Mouse (Mus musculus): ENCODE measurements around the gene Rps2.
A peak's percentile ranks its signal among the peaks of the same experiment; 100 is the strongest.

Rps2 gene

DNA sequence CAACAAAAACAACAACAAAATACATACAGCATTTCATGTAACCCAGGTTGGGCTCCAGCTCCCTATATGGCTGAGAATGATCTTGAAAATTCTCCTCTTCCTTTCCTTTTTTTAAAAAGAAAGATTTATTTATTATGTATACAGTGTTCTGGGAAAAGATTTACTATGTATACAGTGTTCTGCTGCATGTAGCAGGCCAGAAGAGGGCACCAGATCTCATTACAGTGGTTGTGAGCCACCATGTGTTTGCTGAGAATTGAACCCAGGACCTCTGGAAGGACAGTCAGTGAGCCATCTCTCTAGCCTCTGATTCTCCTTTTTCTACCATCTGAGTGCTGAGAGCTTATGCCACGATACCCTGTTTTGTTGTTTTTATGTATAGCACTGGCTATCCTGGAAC is 16.6 kb downstream of the Rps2 start:
- DNase-seq: no peak

DNA sequence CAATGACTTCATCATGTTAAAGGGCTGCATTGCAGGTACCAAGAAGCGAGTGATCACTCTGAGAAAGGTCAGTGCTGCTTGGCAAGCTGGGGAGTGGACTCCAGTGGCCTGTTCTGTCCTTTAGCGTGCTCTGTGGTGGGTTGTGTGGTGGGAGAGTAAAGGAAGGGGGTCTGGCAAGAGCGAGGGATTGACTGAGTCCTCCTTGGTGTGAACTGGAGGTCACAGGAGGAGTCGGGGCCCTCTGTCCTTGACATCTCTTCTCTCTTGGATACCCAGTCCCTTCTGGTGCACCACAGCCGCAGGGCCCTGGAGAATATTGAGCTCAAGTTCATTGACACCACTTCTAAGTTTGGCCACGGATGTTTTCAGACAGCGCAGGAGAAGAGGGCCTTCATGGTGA is 17.5 kb downstream of the Rps2 start:
- no peak for DNase-seq

DNA sequence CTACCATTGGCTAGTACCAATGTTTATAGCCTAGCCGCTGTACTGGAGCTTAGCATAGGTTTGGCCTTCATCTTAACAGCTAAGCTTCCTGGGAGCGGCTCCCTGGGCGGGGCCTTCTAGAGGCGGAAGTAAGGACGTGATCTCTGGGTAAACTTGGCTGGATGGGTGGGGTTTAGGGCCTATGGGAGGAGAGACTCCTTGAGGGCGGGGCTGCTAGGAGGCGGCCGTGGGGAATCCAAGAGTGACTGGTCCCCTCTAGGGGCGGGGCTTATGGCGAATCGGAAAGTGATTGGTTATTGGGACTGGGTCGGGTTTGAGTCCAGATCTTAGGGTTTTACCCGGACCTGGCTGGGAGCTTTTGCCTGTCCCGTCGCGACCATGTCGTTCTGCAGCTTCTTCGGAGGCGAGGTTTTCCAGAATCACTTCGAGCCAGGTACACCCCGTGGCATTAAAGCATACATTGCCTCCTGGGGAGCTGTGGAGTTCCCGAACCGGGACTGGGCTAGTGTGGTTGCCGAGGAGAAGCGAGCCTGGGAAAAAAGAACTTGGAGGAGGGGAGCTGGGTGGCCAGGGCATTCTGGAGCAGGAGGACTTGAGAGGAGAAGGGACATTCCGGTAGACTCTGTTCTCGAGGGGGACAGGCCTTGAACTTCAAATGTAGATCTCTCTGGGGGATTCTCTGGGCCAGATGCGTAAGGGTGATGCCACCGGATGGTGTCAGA is 18.6 kb downstream of the Rps2 start, which contains the start of gene Msrb1:
Msrb1 (plus strand) TSS at position 313 of the 722 bp plus-strand sequence.
- peak; percentile 99 for DNase-seq

DNA sequence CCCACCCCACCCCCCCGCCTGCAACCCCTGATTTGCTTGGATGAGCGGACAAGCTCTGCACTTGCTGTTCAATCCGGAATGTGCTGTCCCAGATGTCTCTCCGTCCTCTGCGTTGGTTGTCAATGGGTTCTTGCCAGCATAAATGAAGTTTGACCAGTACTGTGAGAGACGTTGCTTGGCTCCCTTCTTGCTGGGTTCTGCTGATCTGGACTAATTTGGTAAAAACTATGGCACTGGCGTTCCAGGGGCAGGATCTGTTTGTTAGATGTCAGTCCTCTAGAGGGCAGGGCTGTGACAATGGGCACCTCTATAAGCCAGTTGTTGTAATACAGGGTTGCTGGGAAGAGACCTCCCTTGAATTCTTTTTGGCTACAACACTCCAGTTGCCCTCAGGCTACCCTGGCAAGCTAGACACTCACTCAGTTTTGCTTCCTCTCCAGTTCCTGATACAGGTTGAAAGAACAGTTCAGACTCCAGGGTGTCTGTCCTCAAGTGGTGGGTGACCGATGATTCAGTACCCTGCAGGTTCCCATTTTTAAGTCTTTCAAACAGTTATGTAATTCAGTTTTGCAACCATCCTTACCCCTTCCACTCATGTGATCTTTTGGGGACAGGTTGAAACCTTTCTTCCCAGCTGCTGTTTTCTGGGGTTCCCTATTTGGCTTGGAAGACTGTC is 19.4 kb downstream of the Rps2 start:
- DNase-seq: no peak

DNA sequence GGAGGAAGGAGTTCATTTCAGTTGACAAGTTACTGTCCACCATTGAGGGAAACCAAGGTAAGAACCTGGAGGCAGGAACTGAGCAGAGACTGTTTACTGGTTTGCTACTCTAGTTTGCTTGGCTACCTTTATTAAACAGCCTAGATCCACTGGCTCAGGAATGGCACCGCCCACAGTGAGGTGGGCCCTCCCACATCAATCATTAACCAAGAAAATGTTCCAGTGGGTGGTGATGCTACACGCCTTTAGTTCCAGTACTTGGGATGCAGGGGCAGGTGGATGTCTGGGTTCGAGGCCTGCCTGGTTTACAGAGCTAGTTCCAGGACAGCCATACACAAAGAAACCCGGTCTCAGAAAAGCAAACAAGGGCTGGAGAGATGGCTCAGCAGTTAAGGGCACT is 20.3 kb downstream of the Rps2 start:
- no peak for DNase-seq

DNA sequence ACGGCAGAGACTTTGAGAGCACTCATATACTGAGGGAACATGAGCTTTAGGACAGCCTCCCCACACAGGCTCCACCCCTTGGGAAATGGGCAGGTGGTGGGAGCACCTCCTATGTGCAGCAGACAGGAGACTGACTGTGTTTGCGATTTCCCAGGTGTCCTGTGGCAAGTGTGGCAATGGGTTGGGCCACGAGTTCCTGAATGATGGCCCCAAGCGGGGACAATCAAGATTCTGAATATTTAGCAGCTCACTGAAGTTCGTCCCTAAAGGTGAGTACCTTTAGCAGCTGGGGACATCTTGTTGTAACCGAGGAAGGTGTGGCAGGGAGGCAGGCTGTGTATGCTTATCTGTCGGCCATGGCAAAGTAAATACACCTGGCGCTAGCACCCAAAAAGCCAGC is 22.0 kb downstream of the Rps2 start:
- DNase-seq: no peak

DNA sequence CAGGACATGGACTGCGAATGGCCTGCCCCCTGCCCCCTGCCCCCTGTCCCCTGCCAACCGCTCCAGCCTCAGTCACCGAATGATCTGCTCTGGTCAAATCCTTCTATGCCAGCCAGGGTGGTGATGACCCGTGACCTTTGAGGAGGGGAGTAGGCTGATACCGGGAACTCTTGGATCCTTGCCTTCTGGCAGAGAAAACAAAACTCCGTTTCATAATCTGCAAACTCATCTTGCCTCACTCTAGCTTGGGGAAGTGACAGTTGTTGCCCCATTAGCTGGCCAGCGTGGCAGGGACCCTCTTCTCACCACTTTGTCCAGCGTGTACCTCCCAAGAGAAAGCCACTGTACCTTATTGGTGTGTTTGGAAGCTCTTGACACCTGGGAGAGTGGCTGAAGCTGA is 24.4 kb downstream of the Rps2 start:
- DNase-seq: no peak

DNA sequence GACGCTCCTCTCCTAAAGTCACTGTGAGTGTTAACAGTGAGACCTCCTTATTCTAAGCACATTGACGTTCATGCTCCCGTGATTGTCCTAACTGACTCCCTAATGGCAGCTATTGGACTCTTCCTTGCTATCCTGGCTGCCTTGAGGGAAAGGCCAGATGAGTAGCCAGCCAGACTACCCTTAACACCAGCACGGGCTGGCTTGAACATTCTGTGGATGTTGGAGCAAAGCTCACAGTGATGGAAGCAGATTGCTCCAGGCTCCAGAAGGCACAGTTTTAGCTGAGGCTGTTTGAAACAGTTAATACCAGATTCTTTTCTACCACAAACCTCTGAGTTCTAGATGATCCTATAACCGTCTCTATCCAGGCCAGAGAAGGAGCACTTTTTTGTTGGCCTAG is 26.0 kb downstream of the Rps2 start:
- no peak for DNase-seq

DNA sequence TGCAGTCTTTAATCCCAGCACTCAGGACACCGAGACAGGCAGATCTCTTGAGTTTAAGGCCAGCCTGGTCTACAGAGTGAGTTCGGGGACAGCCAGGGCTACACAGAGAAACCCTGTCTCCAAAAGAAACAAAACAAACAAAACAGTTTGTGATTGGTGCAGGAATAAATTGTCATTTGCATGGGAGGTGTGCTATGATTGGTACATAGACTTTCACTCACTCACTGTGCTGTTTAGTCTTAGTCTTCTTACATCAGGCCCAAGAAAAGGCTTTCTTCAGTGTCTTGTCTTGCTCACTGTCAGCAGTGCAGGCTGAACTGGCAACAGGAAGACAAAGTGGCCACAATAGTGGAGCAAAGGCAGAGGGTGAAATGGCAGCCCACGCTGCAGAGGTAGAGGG is 26.5 kb downstream of the Rps2 start:
- no peak for DNase-seq

DNA sequence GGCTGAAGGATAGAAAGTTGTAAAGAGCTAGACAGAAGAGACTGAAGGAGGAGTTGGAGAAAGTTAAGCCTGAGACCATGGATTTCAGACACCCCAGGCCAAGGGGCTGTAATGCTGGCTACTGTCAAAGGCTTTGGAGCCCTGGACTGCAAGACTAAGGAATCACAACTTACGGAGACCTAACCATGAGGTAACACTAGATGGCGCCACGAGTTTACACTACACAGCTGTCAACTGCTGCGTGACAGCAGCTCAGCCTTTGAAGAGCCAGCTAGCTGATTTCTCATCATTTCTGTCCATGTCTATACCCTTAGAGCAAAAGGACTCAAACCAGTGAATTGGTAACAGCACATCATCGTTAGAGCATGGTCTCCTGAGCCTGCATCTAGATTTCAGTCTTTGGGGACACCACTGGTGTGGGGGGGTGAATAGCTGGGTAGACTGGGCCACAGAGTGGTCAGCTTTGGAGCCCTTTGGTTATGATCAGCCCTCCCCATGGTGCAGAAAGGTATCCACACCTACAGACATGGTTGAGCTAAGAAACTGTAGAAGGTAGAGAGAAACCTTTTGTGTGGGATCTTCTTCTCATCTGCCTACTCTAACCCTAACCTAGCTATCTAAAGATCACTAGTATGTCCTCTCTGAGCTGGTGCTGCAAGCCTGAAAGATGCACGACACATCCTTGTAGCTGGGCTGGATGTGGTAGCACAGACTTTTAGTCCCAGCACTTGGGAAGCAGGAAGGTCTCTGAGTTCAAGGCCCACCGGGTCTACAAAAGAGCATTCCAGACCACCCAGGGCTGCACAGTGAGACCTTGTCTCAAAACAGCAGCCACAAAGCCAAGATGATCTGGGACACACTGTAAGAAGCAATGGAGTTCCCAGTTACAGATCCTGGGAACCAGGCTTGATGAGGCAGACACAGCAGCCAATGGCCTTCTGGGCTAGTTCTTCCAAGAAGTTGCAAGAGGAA is 27.9 kb downstream of the Rps2 start:
- peak; percentile 91 for DNase-seq

DNA sequence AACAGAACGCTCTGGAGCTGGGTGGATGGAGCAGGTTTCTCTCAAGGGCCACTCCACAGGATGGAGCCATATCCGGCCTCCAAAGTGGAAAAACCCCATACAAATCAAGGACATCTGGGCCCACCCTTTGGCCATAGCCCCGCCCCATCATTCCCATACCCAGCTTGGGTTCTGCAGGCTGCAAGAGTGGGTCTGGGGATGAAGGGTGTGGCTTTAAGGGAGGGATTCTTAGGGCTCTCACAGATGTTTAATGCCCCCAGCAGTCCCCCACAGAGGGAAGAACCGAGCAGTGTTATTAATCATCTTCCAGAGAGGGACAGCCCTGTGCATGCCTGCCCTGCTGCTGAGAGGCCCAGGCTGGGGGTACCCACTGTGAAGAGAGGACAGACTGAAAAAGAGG is 29.1 kb downstream of the Rps2 start:
- no peak for DNase-seq

DNA sequence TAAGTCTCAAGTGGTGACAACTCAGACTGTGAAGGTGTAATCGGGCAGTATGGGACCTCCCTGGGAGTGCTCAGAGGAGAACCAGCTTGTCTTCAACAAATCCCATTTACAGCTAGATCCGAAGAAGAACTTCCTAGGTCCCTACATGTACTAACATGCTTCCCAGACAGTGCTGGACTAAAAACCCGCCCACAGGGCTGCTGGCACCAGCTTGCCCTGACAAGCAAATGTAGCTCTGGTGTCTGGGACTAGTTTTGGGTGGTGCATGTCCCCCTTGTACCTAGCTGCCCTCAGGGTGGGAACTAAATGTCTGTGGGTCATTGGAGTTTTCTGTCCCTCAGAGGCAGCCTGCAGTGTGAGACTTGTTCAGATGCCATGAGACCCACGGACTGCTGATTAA is 33.6 kb downstream of the Rps2 start:
- DNase-seq: no peak

DNA sequence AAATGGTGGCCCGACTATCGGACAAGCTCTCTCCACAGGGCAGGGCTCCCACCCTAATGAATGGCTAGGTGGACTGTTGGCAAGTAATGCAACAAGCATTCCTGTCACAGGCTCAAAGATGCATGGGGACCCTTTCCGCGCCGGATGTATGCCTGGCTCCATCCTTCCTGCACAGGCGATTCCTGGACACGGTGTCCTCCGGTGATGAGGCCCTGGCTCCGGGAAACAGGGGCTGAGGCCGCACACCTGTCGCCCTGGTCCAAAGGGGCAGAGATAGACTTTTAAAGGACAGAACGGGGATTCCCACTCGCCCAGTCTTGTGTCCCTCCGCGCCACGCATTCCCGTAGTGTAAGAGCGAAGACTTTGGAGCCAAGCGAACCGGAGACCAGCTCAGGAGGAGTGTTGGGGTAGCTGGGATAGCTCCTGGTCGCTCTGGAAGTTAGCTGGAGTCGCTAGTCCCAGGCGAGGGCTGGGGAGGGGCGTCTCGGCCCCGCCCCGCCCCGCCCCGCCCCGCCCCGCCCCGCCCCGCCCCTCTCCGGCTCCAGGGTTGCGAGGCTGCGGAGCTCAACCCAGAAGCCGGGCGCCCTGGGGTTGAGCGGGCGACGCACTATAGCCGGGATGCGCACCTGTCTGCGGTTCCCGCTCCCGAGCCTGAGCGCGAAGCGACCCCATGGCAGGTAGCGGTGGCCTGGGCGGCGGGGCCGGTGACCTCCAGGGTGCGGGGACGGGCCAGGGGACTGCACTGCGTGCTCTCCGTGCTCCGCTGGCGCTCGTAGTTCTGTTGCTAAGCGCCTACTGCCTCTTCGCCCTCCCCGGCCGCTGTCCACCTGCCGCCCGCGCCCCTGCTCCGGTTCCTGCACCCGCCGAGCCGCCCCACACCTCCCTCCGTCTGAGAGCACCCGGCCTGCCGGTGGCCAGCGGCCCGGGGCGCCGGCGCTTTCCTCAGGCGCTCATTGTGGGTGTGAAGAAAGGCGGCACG is 34.8 kb downstream of the Rps2 start, which contains the start of gene Hs3st6:
Hs3st6 (plus strand) TSS at position 574 of the 980 bp plus-strand sequence.
- DNase-seq: peak; percentile 78

DNA sequence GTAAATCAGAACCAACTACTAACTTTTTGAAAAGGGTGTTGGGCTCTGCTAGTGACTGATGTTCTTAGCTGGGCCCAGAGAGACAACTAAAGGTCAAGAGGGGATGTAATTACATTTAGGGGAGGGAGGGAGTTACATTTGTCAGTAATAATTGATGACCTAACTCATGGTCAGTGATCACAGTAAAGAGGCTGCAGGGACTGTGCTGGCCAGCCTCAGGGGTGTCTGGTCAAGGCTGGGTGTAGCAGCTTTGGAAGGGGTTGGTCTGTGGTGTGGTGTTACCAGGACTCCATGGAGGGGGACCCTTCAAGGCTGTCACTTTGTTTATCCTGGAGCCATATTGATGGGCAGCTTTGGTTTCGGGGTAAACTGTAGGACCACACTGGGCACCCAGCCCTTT is 39.5 kb downstream of the Rps2 start:
- DNase-seq: no peak

DNA sequence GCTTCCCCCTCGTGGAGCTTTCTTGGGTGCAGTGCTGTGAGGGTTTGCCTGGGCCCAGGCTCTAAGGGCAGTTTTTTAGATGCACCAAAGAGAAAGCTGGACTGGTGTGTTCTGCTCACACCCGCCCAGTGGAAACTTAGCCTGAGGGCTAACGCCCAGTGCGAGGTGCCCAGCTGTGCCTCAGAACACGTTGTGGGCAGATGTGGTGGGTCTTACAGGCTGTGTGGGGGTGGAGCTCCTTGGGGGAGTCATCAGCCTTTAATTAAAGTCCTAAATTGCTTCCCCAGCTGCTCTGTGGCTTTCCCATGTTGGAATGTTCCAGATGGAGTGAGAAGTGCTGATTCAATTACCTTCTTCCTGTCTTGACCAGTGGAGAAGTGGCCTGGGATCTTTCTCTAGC is 43.2 kb downstream of the Rps2 start:
- peak; percentile 48 for DNase-seq

DNA sequence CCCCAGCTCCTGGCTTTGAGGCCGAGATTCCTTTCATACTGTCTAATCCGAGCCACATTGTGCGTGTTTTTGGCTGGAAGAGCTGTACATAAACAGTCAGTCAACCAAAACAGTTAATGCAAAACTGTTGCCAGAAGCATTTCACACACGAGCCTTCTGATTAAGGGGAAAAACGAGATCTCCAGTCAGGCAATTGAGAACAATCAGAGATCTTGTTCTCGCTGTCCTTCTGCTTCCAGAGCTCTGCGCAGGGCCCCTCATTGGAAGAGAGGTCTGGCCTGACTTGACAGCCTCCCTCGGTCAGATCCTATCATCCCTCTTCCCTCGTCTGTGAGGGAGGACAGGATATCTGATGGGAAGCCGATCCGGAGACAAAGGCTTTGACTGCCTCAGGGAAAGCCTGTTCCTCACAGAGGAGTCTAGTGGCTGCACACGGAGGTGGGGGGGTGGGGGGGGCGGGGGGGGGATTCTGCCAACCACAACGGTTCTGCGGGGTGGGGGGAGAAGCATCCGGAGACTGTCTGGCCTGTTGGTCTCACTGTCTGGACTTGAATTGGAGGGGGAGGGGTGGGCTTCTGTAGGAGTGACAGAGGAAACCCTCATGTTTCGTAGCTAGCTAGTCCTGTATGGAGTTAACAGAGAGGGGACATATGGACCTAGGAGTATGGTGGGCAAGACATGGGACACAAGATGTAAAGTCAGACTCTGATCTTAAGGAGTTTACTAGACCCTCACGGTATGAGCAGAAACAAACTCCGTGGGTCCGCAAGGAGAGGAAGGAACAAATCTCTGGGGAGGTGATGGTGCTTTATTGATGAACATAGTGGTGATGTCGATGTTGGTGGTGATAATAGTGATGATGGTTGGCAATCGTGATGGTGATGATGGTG is 47.3 kb downstream of the Rps2 start:
- DNase-seq: no peak

DNA sequence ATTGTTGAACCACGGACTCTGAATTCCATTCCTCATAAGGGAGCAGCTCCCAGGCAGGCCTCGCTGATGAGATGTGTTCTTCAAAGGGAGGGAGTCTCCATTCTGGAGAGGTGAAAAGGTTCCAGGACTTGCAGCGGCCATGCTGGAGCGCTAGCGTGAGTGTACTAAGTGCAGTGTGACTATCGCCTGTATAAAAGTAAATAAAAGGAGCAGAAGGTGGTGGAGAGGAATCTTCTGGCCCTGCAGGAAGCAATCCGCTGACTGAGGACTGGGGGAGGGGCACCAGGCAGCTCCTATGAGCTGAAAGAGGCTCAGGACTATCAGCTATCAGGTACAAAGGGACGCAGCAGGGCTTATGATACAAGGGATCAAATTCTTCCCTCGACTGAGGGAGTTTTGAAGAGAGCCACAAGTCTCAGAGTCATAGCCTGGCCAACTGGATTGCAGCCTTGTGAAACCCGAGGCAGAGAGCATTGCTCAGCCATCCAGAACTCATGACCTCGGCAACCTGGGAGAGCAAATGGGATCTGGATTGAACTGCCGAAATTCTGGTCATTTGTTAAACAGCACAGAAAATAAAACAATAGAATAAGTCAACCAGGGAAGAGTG is 48.5 kb downstream of the Rps2 start:
- DNase-seq: no peak

DNA sequence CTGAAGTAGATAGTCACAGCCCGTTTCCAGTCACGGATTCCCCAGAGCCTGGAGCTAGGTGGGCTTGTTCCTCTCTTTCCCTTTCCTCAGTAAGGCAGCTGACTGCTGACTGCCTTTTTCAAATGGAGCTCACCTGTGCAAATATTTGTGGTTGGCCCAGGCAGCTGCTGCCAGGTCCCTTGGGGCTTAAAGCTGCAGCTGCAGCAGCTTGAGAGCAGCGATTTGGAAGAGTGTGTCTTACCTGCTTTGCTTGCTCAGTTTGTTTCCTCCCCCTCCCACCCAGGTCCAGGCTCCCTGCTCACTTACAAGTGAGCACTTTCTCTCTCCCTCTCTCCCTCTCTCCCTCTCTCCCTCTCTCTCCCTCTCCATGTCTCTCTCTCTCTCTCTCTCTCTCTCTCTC is 51.2 kb downstream of the Rps2 start:
- DNase-seq: no peak

Data from embryo, embryonic 11 days (tissue).